In the genomic region with DNA sequence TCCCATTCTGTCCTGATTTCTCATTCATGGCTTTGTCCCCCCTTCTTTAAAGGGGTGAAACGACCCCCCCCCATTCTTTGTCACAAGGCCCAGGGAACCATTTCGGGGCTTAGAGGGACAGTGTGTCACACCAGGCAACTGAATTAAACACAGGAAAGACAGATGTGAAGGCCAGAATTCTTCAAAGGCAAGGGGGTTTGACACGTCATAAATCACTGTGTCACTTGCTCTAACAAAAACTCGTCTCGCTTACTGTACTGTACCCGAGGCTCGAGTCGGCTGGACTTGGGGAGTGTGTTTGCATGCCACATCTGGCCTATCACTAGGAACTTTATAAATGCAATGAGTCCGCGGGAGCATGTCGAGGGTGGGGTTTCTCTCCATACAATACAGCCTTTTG, we compare ENCODE assay signal across 14 mouse cellular contexts.
DNase-seq lines count a peak whose midpoint lies in the region; ATAC-seq lines count a peak whose summit lies in the region.
"Had no signal": no experiment of that assay in that cellular context is flagged by ENCODE, and none has a peak within 500 bp of the region (broad histone marks: within the 10 kb centered on the region; RNA-seq: fewer than 3 reads in every experiment).

No protein-coding gene starts in this region.

- 22% methylated on average over 11 of the region's 11 CpGs for whole genome bisulfite sequencing in intestine, embryonic 14.5 days
- WGBS in intestine, embryonic 16.5 days, result 18% methylated on average over 11 of the region's 11 CpGs
- 57% methylated on average over 11 of the region's 11 CpGs for WGBS in midbrain, embryonic 10.5 days
- WGBS in midbrain, embryonic 11.5 days, result 47% methylated on average over 11 of the region's 11 CpGs
- WGBS in hindbrain, embryonic 13.5 days, result 12% methylated on average over 11 of the region's 11 CpGs
- WGBS in neural tube, embryonic 11.5 days, result 13% methylated on average over 11 of the region's 11 CpGs

- no peak overlapping the region for H3K4me3 ChIP-seq in intestine, embryonic 14.5 days (ENCODE audit: low read depth, low read length)
- H3K4me3 ChIP-seq in intestine, embryonic 16.5 days (ENCODE audit: low read length), result no peak overlapping the region
- no peak overlapping the region for H3K4me3 ChIP-seq in midbrain, embryonic 10.5 days
- H3K4me3 ChIP-seq in midbrain, embryonic 11.5 days (ENCODE audit: low read depth, low read length), result no peak overlapping the region
- no peak overlapping the region for H3K4me3 ChIP-seq in hindbrain, embryonic 13.5 days
- no peak overlapping the region for H3K4me3 ChIP-seq in neural tube, embryonic 11.5 days (ENCODE audit: low read depth, low read length)
- H3K4me3 ChIP-seq: forebrain, embryonic 12.5 days; heart, embryonic 13.5 days had no signal

- no peak overlapping the region for H3K4me2 ChIP-seq in intestine, embryonic 14.5 days (ENCODE audit: low read length)
- H3K4me2 ChIP-seq in intestine, embryonic 16.5 days (ENCODE audit: low read depth, low read length), result no peak overlapping the region
- no peak overlapping the region for H3K4me2 ChIP-seq in midbrain, embryonic 11.5 days
- H3K4me2 ChIP-seq in hindbrain, embryonic 13.5 days, result no peak overlapping the region
- H3K4me2 ChIP-seq in neural tube, embryonic 11.5 days (ENCODE audit: low read depth), result no peak overlapping the region
- H3K4me2 ChIP-seq: forebrain, embryonic 12.5 days had no signal

- H3K27ac ChIP-seq in intestine, embryonic 14.5 days (ENCODE audit: low read depth), result no peak overlapping the region
- H3K27ac ChIP-seq in intestine, embryonic 16.5 days (ENCODE audit: low read length), result no peak overlapping the region
- H3K27ac ChIP-seq in midbrain, embryonic 10.5 days (replicated peaks), result peak overlapping the region; percentile 53; the same call in 1 of the 2 replicates
- H3K27ac ChIP-seq in midbrain, embryonic 11.5 days (ENCODE audit: low read depth, low read length), result no peak overlapping the region
- H3K27ac ChIP-seq in hindbrain, embryonic 13.5 days, result no peak overlapping the region
- H3K27ac ChIP-seq in neural tube, embryonic 11.5 days (ENCODE audit: low read depth, low read length), result no peak overlapping the region
- H3K27ac ChIP-seq: forebrain, embryonic 12.5 days; heart, embryonic 13.5 days had no signal

- 0 out of 2 replicates have a peak, but pooled peaks have one; percentile 36 for ATAC-seq in intestine, embryonic 14.5 days (replicated peaks; ENCODE audit: low FRiP score, low TSS enrichment, low read depth)
- no peak for ATAC-seq in intestine, embryonic 16.5 days
- ATAC-seq in midbrain, embryonic 11.5 days (ENCODE audit: low FRiP score), result no peak
- 0 out of 2 replicates have a peak, but pooled peaks have one; percentile 28 for ATAC-seq in hindbrain, embryonic 13.5 days (ENCODE audit: low FRiP score)
- peak; percentile 70; the same call in 1 of the 2 replicates for ATAC-seq in neural tube, embryonic 11.5 days (ENCODE audit: insufficient read depth, low FRiP score, low TSS enrichment)

- H3K27me3 ChIP-seq in intestine, embryonic 14.5 days (replicated peaks; ENCODE audit: control insufficient read depth, insufficient read depth, low read length), result no peaks in the 10 kb centered on the region
- H3K27me3 ChIP-seq in intestine, embryonic 16.5 days (replicated peaks; ENCODE audit: control insufficient read depth, insufficient read depth, low read length), result no peaks in the 10 kb centered on the region
- peaks cover 21% of the 10 kb centered on the region for H3K27me3 ChIP-seq in midbrain, embryonic 10.5 days (ENCODE audit: low read depth, poor library complexity, severe bottlenecking)
- no peaks in the 10 kb centered on the region; the same call in 1 of the 2 replicates for H3K27me3 ChIP-seq in midbrain, embryonic 11.5 days (ENCODE audit: control insufficient read depth, insufficient read depth, low read length)
- H3K27me3 ChIP-seq in hindbrain, embryonic 13.5 days, result no peaks in the 10 kb centered on the region
- no peaks in the 10 kb centered on the region for H3K27me3 ChIP-seq in neural tube, embryonic 11.5 days (ENCODE audit: control insufficient read depth, insufficient read depth, low read length)
- H3K27me3 ChIP-seq: heart, embryonic 13.5 days had no signal

- no peaks in the 10 kb centered on the region for H3K36me3 ChIP-seq in intestine, embryonic 14.5 days (ENCODE audit: control insufficient read depth, insufficient read depth, low read length)
- no peaks in the 10 kb centered on the region for H3K36me3 ChIP-seq in intestine, embryonic 16.5 days (ENCODE audit: control insufficient read depth, insufficient read depth, low read length)
- no peaks in the 10 kb centered on the region for H3K36me3 ChIP-seq in midbrain, embryonic 10.5 days
- no peaks in the 10 kb centered on the region for H3K36me3 ChIP-seq in midbrain, embryonic 11.5 days (ENCODE audit: control insufficient read depth, insufficient read depth, low read length)
- H3K36me3 ChIP-seq in hindbrain, embryonic 13.5 days, result no peaks in the 10 kb centered on the region
- H3K36me3 ChIP-seq in neural tube, embryonic 11.5 days (ENCODE audit: control insufficient read depth, insufficient read depth, low read length), result no peaks in the 10 kb centered on the region
- H3K36me3 ChIP-seq: forebrain, embryonic 12.5 days had no signal

- no peak overlapping the region for H3K9ac ChIP-seq in intestine, embryonic 14.5 days (ENCODE audit: low read length)
- no peak overlapping the region for H3K9ac ChIP-seq in intestine, embryonic 16.5 days (ENCODE audit: low read depth, low read length)
- H3K9ac ChIP-seq in midbrain, embryonic 11.5 days (ENCODE audit: low read length), result no peak overlapping the region
- H3K9ac ChIP-seq in hindbrain, embryonic 13.5 days, result no peak overlapping the region
- H3K9ac ChIP-seq in neural tube, embryonic 11.5 days (ENCODE audit: low read length), result no peak overlapping the region
- H3K9ac ChIP-seq: forebrain, embryonic 12.5 days had no signal

- H3K9me3 ChIP-seq in intestine, embryonic 14.5 days (ENCODE audit: control insufficient read depth, low read length), result 0 out of 2 replicates have a peak, but pooled peaks cover 3% of the 10 kb centered on the region
- no peaks in the 10 kb centered on the region for H3K9me3 ChIP-seq in intestine, embryonic 16.5 days (ENCODE audit: control insufficient read depth, low read length)
- no peaks in the 10 kb centered on the region for H3K9me3 ChIP-seq in midbrain, embryonic 10.5 days (replicated peaks)
- H3K9me3 ChIP-seq in midbrain, embryonic 11.5 days (ENCODE audit: control insufficient read depth, low read length), result no peaks in the 10 kb centered on the region
- no peaks in the 10 kb centered on the region for H3K9me3 ChIP-seq in hindbrain, embryonic 13.5 days
- H3K9me3 ChIP-seq in neural tube, embryonic 11.5 days (ENCODE audit: control insufficient read depth, low read length), result no peaks in the 10 kb centered on the region
- H3K9me3 ChIP-seq: forebrain, embryonic 12.5 days had no signal

- DNase-seq in intestine, embryonic 14.5 days (ENCODE audit: low spot score), result no peak
- DNase-seq in midbrain, embryonic 10.5 days (ENCODE audit: low spot score), result no peak
- no peak for DNase-seq in midbrain, embryonic 11.5 days (ENCODE audit: low spot score, missing footprints)
- peak; percentile 33 for DNase-seq in neural tube, embryonic 11.5 days (ENCODE audit: low spot score)
- no peak for DNase-seq in cerebellum, postnatal 4 days (ENCODE audit: low spot score in 2 of 2)
- DNase-seq in gastrocnemius, postnatal 25 days, result no peak
- DNase-seq: gastrocnemius, postnatal 14 days; kidney, postnatal 10 days; liver; right cerebral cortex, postnatal 14 days had no signal

- H3K4me1 ChIP-seq in intestine, embryonic 14.5 days (replicated peaks; ENCODE audit: control insufficient read depth, insufficient read depth, low read length), result peaks cover 15% of the 10 kb centered on the region; the same call in 1 of the 2 replicates
- H3K4me1 ChIP-seq in intestine, embryonic 16.5 days (ENCODE audit: control insufficient read depth, insufficient read depth, low read length), result peaks cover 8% of the 10 kb centered on the region; the same call in 1 of the 2 replicates
- peaks cover 60% of the 10 kb centered on the region for H3K4me1 ChIP-seq in midbrain, embryonic 10.5 days
- H3K4me1 ChIP-seq in midbrain, embryonic 11.5 days (ENCODE audit: control insufficient read depth, insufficient read depth, low read length), result peaks cover 28% of the 10 kb centered on the region
- H3K4me1 ChIP-seq in hindbrain, embryonic 13.5 days (replicated peaks), result peaks cover 35% of the 10 kb centered on the region
- peaks cover 15% of the 10 kb centered on the region for H3K4me1 ChIP-seq in neural tube, embryonic 11.5 days (ENCODE audit: control insufficient read depth, insufficient read depth, low read length)

Comparison
In these comparisons a context has a peak if more than half of its experiments do, and no peak if none do; other contexts are left out.
1. ATAC-seq: peak in intestine, embryonic 14.5 days (single experiment), hindbrain, embryonic 13.5 days (single experiment) and neural tube, embryonic 11.5 days (single experiment); none in intestine, embryonic 16.5 days (single experiment) and midbrain, embryonic 11.5 days (single experiment).